Mouse (Mus musculus) limb, embryonic 11.5 days (tissue): Measurements from ENCODE around the gene Lss. TPM values are rescaled to one million over a fixed set of nuclear protein-coding genes. Genes with fewer than 3 reads are reported as not detected.

Experiments
- ATAC-seq: fragments of 200-750 bp; cut with Nextera tagmentation; 2 replicates; pipeline ENCODE4 v1.8.0; 2017; ENCODE audit warnings: low read depth; ENCODE audit not compliant: insufficient number of reproducible peaks, low FRiP score, low TSS enrichment
- DNase-seq: peaks from one replicate; pipeline ENCODE4 v3.0.0-alpha.2; 2015; ENCODE audit warnings: low spot score
- H3K27ac ChIP-seq: fragments of 300-500 bp; sonication (generic); replicated peaks from 2 replicates; pipeline ENCODE4 v1.5.1; 2014; ENCODE audit warnings: low read depth, mild to moderate bottlenecking, low read length
- H3K27me3 ChIP-seq: fragments of 300-500 bp; sonication (generic); 2 replicates; pipeline ENCODE4 v1.6.1; 2014; ENCODE audit warnings: mild to moderate bottlenecking, low read length, mixed read lengths; ENCODE audit not compliant: control insufficient read depth, insufficient read depth
- H3K36me3 ChIP-seq: fragments of 300-500 bp; sonication (generic); 2 replicates; pipeline ENCODE4 v1.6.1; 2014; ENCODE audit warnings: mild to moderate bottlenecking, low read length, moderate library complexity, mixed read lengths; ENCODE audit not compliant: control insufficient read depth, insufficient read depth
- H3K4me1 ChIP-seq: fragments of 300-500 bp; sonication (generic); 2 replicates; pipeline ENCODE4 v1.6.1; 2014; ENCODE audit warnings: low read length, mixed read lengths; ENCODE audit not compliant: control insufficient read depth, insufficient read depth
- H3K4me2 ChIP-seq: fragments of 300-500 bp; sonication (generic); 2 replicates; pipeline ENCODE4 v1.6.1; 2014; ENCODE audit warnings: low read depth, mild to moderate bottlenecking, moderate library complexity; ENCODE audit not compliant: severe bottlenecking
- H3K4me3 ChIP-seq: fragments of 300-500 bp; sonication (generic); 2 replicates; pipeline ENCODE4 v1.5.1; 2014; ENCODE audit warnings: low read depth, low read length
- H3K9ac ChIP-seq: fragments of 300-500 bp; sonication (generic); 2 replicates; pipeline ENCODE4 v1.6.1; 2014; ENCODE audit warnings: mild to moderate bottlenecking, low read length
- H3K9me3 ChIP-seq: fragments of 300-500 bp; sonication (generic); 2 replicates; pipeline ENCODE4 v1.6.1; 2016; ENCODE audit warnings: low read length; ENCODE audit not compliant: control insufficient read depth
- WGBS: fragments of 180-500 bp; shearing (Covaris S2); extraction: QIAGEN DNeasy Blood & Tissue Kit; methylation state at CpG from one replicate; pipeline ENCODE4 v1.1.7; 2014; 5-methylcytosine and 5-hydroxymethylcytosine counted together
- polyA plus RNA-seq: library from polyadenylated mRNA; unstranded; fragments of >200 nt; fragmentation: Nextera tagmentation; extraction: Ambion mirVana; gene quantifications from 2 replicates; pipeline ENCODE4 v1.2.1, GENCODE M21; 2014

Gene Lss
- polyA plus RNA-seq, 1 experiment from 2014 or later: 32.8 TPM

DNA sequence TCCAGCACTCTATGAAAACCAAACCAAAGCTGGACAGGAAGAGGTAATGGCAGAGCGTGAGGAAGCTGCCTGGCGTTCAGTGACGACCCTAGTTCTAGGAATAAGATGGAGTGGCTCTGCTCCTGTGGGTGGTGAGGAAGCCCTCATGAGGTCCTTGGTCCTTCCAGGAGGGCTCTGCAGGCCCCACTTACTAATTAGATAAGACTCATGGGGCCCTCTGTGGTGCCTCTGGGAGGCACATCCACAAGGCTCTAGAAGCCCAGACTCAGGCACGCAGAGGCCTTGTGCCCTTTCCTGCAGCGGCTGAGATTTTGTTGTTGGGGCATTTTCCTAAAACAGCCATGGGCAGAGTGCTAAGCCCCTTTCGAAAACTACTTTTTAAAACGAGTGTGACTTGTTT is 25.5 kb upstream of the Lss start:
- Histone ChIP-seq H3K27me3 (no peaks in the 10 kb centered on the region), H3K9me3 (no peaks in the 10 kb centered on the region), H3K4me1 (no peaks in the 10 kb centered on the region), H3K4me3 (no peak overlapping the region), H3K4me2 (no peak overlapping the region), H3K9ac (no peak overlapping the region), H3K27ac (no peak overlapping the region), H3K36me3 (peaks cover 40% of the 10 kb centered on the region)
- ATAC-seq: no peak
- 94% methylated on average over 7 of the region's 7 CpGs for WGBS
- DNase-seq: no peak

DNA sequence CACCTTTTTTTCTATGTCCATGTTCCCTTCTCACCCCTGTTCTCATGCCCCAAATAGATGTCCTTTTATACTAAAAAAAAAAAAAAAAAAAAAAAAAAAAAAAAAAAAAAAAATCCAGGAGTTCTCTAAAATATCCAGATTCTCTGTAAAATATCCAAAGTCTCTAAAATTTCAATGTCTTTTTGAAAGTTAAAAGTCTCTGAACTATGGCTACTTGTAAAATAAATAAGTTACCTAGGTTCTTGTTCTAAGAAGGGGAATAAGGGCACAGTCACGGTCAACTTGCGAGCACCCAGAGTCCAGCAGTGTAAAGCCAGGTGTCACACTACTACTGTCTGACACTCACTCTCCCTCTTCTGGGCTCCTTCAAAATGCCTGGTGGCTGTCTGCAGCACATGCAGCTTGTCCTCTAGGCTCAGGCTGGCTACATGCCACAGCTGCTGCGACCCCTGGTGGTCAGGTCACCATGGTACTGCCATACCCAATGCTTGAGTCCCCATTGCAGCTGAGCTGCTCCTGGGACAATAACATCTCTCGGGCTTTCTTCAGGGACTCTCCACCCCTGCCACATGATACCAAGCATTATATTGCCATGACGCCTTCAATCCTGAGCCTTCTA is 18.3 kb upstream of the Lss start:
- peak; percentile 88 for DNase-seq
- Histone ChIP-seq H3K27me3 (no peaks in the 10 kb centered on the region), H3K9me3 (no peaks in the 10 kb centered on the region), H3K36me3 (peaks cover 4% of the 10 kb centered on the region; the same call in 1 of the 2 replicates), H3K4me2 (no peak overlapping the region), H3K4me1 (no peaks in the 10 kb centered on the region), H3K9ac (no peak overlapping the region), H3K27ac (no peak overlapping the region), H3K4me3 (no peak overlapping the region)
- ATAC-seq: peak; percentile 76
- WGBS: 47% methylated on average over 5 of the region's 5 CpGs

DNA sequence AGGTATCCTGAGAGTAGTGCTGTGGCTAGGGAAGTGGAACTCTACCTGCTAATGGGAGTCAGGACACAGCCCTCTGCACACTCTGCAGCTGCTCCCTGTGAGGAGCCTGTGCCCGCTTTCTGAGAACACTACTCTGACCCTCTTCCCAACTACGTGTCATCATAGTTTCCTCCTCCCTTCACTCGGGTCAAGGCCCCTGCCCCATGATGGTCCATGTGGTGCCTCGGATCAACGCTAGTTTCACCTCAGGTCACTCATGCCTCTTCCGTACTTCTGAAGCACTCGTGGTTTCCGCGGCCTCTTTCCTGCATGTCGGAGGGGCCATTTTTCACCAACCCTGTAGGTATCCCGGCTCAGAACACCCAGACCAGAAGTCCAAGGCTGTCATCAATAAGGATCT is 466 bp upstream of the Lss start:
- DNase-seq: no peak
- Histone ChIP-seq H3K4me2 (peak overlapping the region; percentile 89), H3K4me3 (peak overlapping the region; percentile 72), H3K9ac (0 out of 2 replicates have a peak overlapping the region, but pooled peaks have one; percentile 41), H3K4me1 (0 out of 2 replicates have a peak, but pooled peaks cover 3% of the 10 kb centered on the region), H3K27ac (no peak overlapping the region), H3K27me3 (no peaks in the 10 kb centered on the region), H3K9me3 (no peaks in the 10 kb centered on the region), H3K36me3 (peaks cover 4% of the 10 kb centered on the region)
- ATAC-seq: peak; percentile 63
- 3% methylated on average over 11 of the region's 11 CpGs for WGBS

DNA sequence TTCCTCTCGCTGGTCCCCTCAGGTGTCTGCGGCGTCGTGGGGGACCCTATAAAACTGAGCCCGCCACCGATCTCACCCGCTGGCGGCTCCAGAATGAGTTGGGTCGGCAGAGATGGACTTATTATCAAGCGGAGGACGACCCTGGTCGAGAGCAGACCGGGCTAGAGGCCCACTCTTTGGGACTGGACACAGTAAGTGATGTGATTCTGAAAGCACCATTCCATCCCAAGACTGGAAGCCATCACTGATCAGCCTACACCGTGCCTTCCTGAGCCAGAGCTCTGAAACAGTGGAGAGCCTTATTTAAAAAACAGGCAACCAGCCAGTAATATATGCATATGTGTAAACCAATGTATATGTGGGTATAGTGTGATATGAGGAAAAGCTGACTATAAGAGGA is 440 bp downstream of the Lss start:
- peak overlapping the region; percentile 30; the same call in 1 of the 2 replicates for H3K27ac ChIP-seq
- H3K9me3 ChIP-seq: no peaks in the 10 kb centered on the region
- DNase-seq (no peak), ATAC-seq (no peak)
- H3K36me3 ChIP-seq: peaks cover 4% of the 10 kb centered on the region
- H3K4me2 ChIP-seq: peak overlapping the region; percentile 89
- peak overlapping the region; percentile 72 for H3K4me3 ChIP-seq
- H3K27me3 ChIP-seq: no peaks in the 10 kb centered on the region
- WGBS: 2% methylated on average over 14 of the region's 14 CpGs
- peak overlapping the region; percentile 66 for H3K9ac ChIP-seq
- 0 out of 2 replicates have a peak, but pooled peaks cover 3% of the 10 kb centered on the region for H3K4me1 ChIP-seq

DNA sequence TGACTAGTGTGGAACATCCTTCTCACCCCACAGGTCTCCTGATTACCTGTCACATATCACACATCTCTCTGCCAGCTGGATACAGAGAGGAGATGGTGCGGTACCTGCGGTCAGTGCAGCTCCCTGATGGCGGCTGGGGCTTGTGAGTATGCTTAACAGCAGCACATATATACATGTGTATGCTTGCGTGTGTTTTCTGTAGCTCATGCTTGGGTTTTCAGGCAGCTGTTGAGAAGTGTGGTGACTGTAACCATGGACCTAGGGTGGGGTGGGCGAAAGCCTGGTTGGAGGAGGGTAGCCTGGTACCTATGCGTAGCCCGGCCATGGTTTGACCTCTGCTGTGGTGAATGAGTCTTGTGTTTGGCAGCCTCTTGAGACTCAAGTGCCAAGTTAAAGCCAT is 4.1 kb downstream of the Lss start:
- no peak overlapping the region for H3K4me2 ChIP-seq
- DNase-seq (no peak), ATAC-seq (no peak)
- H3K27me3 ChIP-seq: no peaks in the 10 kb centered on the region
- peaks cover 17% of the 10 kb centered on the region for H3K36me3 ChIP-seq
- H3K27ac ChIP-seq: no peak overlapping the region
- H3K4me1 ChIP-seq: 0 out of 2 replicates have a peak, but pooled peaks cover 3% of the 10 kb centered on the region
- no peak overlapping the region for H3K9ac ChIP-seq
- over 99% methylated on average over 7 of the region's 7 CpGs for WGBS
- no peak overlapping the region for H3K4me3 ChIP-seq
- H3K9me3 ChIP-seq: no peaks in the 10 kb centered on the region

DNA sequence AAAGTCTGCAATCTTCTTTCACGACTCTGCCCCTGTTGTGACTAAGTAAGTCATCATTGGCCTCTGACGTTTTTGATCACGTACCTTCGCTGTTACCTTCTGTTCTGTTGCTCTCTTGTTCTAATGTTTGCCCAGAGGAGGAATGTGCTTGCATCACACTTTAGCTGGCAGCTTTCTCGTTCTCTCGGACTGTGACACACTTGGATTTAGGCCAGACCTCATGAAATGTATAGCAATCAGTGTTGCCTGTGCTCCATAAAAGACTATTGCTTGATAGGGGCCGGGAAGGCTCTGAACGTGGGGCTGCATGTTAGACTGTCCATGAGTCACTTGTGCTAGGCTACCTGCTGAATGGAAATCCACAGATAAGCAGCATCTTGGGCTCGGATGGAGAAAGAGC is 6.2 kb downstream of the Lss start:
- ATAC-seq (no peak), DNase-seq (no peak)
- Histone ChIP-seq H3K27me3 (no peaks in the 10 kb centered on the region), H3K4me1 (no peaks in the 10 kb centered on the region), H3K4me3 (no peak overlapping the region), H3K9ac (no peak overlapping the region), H3K36me3 (peaks cover 27% of the 10 kb centered on the region), H3K4me2 (no peak overlapping the region), H3K27ac (no peak overlapping the region), H3K9me3 (no peaks in the 10 kb centered on the region)
- 90% methylated on average over 9 of the region's 9 CpGs for WGBS

DNA sequence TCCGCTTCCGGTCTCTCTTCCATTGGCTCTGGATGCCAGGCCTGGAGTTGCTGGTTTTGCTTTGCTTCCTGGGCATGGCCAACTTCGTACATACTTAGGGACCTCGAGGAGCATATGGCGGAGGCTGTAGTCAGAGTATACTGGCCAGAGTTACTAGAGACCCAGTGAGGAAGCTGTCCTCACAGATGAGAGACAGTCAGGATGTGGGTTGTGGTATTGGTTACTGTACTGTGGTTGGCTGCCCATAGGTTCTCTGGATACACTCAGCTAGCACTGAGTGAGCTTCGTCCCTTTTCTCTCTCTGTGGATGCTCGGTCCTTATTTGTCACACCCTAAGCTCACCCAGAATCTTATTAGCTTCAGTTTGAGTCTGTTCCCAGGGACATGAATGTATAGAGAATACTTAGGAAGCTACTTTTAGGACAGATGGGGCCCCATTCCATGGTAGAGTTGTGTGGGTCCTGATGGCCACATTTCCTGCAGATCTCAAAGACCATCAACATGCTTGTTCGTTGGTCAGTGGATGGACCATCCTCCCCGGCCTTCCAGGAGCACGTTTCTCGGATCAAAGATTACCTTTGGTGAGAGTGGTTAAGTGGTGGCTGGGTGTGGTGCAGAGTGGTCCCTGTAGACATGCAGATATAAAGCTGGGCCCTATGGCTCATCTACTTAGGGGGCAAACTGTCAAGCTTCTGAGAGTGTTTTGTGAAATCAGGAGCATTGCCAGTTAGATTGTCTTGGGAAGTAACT is 10.1 kb downstream of the Lss start:
- Histone ChIP-seq H3K27ac (no peak overlapping the region), H3K9ac (no peak overlapping the region), H3K36me3 (peaks cover 31% of the 10 kb centered on the region), H3K4me3 (no peak overlapping the region), H3K4me2 (no peak overlapping the region), H3K4me1 (no peaks in the 10 kb centered on the region), H3K27me3 (no peaks in the 10 kb centered on the region), H3K9me3 (no peaks in the 10 kb centered on the region)
- ATAC-seq (no peak), DNase-seq (no peak)
- WGBS: 90% methylated on average over 11 of the region's 11 CpGs

DNA sequence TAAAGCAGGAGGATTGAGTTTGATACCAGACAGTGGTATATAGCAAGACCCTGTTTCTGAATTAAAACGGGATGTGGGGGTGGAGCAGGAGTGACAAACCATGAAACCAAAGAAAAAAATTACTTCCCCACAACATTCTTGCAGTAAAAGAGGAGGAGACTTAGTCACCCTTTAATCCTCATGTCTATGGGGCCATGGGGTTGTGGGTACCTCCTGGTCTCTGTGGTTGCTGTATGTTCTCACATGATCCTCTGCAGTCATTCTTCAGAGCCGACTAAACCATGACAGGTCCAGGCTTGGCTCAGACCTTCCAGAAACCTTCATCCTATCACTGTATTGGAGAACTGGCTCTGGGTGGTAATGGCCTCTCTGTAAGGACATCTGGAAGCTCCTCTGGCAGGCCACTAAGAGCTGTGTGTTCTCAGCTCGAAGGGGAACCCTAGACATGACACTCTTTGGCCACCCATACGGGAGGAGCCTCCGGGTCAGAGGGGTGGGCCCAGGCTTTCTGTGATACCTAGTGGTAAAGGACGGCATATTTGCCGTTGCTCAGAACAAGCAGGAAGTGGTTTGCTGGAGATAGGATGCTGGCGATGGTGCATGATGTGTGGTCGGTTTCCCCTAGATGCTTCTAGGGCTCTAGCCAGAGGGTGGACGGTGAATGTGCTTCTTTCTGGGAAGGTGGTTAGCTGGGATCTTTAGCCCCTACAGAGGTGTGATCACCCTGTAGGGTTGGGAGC is 11.4 kb downstream of the Lss start:
- no peaks in the 10 kb centered on the region for H3K27me3 ChIP-seq
- no peak overlapping the region for H3K4me2 ChIP-seq
- no peaks in the 10 kb centered on the region for H3K9me3 ChIP-seq
- H3K36me3 ChIP-seq: peaks cover 37% of the 10 kb centered on the region
- H3K4me3 ChIP-seq: no peak overlapping the region
- H3K27ac ChIP-seq: no peak overlapping the region
- no peak overlapping the region for H3K9ac ChIP-seq
- H3K4me1 ChIP-seq: no peaks in the 10 kb centered on the region
- 89% methylated on average over 10 of the region's 10 CpGs for WGBS
- ATAC-seq (no peak), DNase-seq (no peak)
